Mouse (Mus musculus) MEL (cell line): ENCODE measurements around the gene Nsun5. TPM values are rescaled to one million over a fixed set of nuclear protein-coding genes. Genes with fewer than 3 reads are reported as not detected.

Source experiments
- DNase-seq: peaks from one replicate; pipeline ENCODE4 v3.0.0; 2011; ENCODE audit warnings: low read depth, low spot score
- H3K27ac ChIP-seq: 2 replicates; pipeline ENCODE4 v1.5.1; 2012; ENCODE audit warnings: low read depth, mild to moderate bottlenecking, control low read depth, low read length, moderate library complexity; ENCODE audit not compliant: control insufficient read depth
- H3K27me3 ChIP-seq, 2 experiments: fragments of 150-350 bp in 1 of 2; sonication (generic) in 1 of 2; 2 replicates each; pipeline ENCODE4 v1.6.1; 2012; ENCODE audit warnings: low read length in 2 of 2, mild to moderate bottlenecking in 2 of 2, improper control_type of control experiment in 1 of 2, moderate library complexity in 1 of 2; ENCODE audit not compliant: insufficient read depth in 2 of 2, control insufficient read depth in 1 of 2
- H3K36me3 ChIP-seq, 2 experiments: 2 replicates each; pipeline ENCODE4 v1.6.1; 2012 to 2014; ENCODE audit warnings: low read length in 2 of 2, improper control_type of control experiment in 1 of 2, inconsistent platforms in 1 of 2, mild to moderate bottlenecking in 1 of 2; ENCODE audit not compliant: insufficient read depth in 2 of 2, control insufficient read depth in 1 of 2
- H3K4me1 ChIP-seq, 2 experiments: fragments of 150-350 bp in 1 of 2; sonication (generic) in 1 of 2; 2 replicates each; pipeline ENCODE4 v1.6.1; 2012; ENCODE audit warnings: low read length in 2 of 2, improper control_type of control experiment in 1 of 2, mild to moderate bottlenecking in 1 of 2; ENCODE audit not compliant: insufficient read depth in 2 of 2, control insufficient read depth in 1 of 2
- H3K4me3 ChIP-seq, 2 experiments: fragments of 150-350 bp in 1 of 2; sonication (generic) in 1 of 2; 2 replicates each; pipeline ENCODE4 v1.5.1; 2012; ENCODE audit warnings: low read depth in 2 of 2, low read length in 2 of 2, mild to moderate bottlenecking in 2 of 2, moderate library complexity in 2 of 2, control low read depth in 1 of 2, improper control_type of control experiment in 1 of 2; ENCODE audit not compliant: control insufficient read depth in 1 of 2, insufficient read depth in 1 of 2
- H3K79me2 ChIP-seq: 2 replicates; pipeline ENCODE4 v1.6.1; 2012; ENCODE audit warnings: mild to moderate bottlenecking, low read length, moderate library complexity; ENCODE audit not compliant: control insufficient read depth, poor library complexity, insufficient read depth
- H3K9ac ChIP-seq: 2 replicates; pipeline ENCODE4 v1.6.1; 2012; ENCODE audit warnings: low read depth, mild to moderate bottlenecking, control low read depth, low read length, moderate library complexity; ENCODE audit not compliant: control insufficient read depth, poor library complexity, severe bottlenecking
- H3K9me3 ChIP-seq: fragments of 150-350 bp; sonication (generic); replicated peaks from 2 replicates; pipeline ENCODE4 v1.6.1; 2012; ENCODE audit warnings: mild to moderate bottlenecking, low read length, improper control_type of control experiment, moderate library complexity; ENCODE audit not compliant: insufficient read depth
- BHLHE40 ChIP-seq: IDR thresholded peaks from 2 replicates; pipeline ENCODE4 v1.6.1; 2012; ENCODE audit warnings: low read depth, mild to moderate bottlenecking, inconsistent platforms, low read length, improper control_type of control experiment, borderline replicate concordance
- CHD1 ChIP-seq: IDR thresholded peaks from 2 replicates; pipeline ENCODE4 v1.6.1; 2012; ENCODE audit warnings: low read depth, mild to moderate bottlenecking, inconsistent platforms, low read length, improper control_type of control experiment
- GABPA ChIP-seq: IDR thresholded peaks from 2 replicates; pipeline ENCODE4 v1.6.1; 2012; ENCODE audit warnings: low read depth, mild to moderate bottlenecking, inconsistent platforms, low read length, improper control_type of control experiment, moderate library complexity
- HCFC1 ChIP-seq: IDR thresholded peaks from 2 replicates; pipeline ENCODE4 v1.6.1; 2012; ENCODE audit warnings: low read depth, mild to moderate bottlenecking, inconsistent platforms, low read length, improper control_type of control experiment, moderate library complexity
- MAX ChIP-seq: IDR thresholded peaks from 2 replicates; pipeline ENCODE4 v1.6.1; 2011; ENCODE audit warnings: low read length, improper control_type of control experiment
- MAZ ChIP-seq: IDR thresholded peaks from 2 replicates; pipeline ENCODE4 v1.6.1; 2012; ENCODE audit warnings: low read depth, mild to moderate bottlenecking, inconsistent platforms, low read length, improper control_type of control experiment
- MYC ChIP-seq: IDR thresholded peaks from 2 replicates; pipeline ENCODE4 v1.6.1; 2011; ENCODE audit warnings: low read depth, mild to moderate bottlenecking, low read length, improper control_type of control experiment, moderate library complexity
- NRF1 ChIP-seq: IDR thresholded peaks from 2 replicates; pipeline ENCODE4 v1.6.1; 2014; ENCODE audit warnings: low read depth, mild to moderate bottlenecking, inconsistent platforms, low read length, improper control_type of control experiment, moderate library complexity; ENCODE audit not compliant: poor library complexity, insufficient read depth, severe bottlenecking
- POLR2A ChIP-seq, 2 experiments: IDR thresholded peaks; 2 replicates each; pipeline ENCODE4 v1.6.1; 2011 to 2012; ENCODE audit warnings: low read length in 2 of 2, mild to moderate bottlenecking in 2 of 2, control low read depth in 1 of 2, improper control_type of control experiment in 1 of 2, low read depth in 1 of 2, moderate library complexity in 1 of 2; ENCODE audit not compliant: control insufficient read depth in 1 of 2, insufficient read depth in 1 of 2, poor library complexity in 1 of 2
- POLR2AphosphoS5 ChIP-seq: IDR thresholded peaks from 2 replicates; pipeline ENCODE4 v1.6.1; 2012; ENCODE audit warnings: low read depth, borderline replicate concordance, mild to moderate bottlenecking, inconsistent platforms, low read length, moderate library complexity, mixed read lengths
- SIN3A ChIP-seq: IDR thresholded peaks from 2 replicates; pipeline ENCODE4 v1.6.1; 2012; ENCODE audit warnings: low read length, improper control_type of control experiment, inconsistent platforms
- TBP ChIP-seq: IDR thresholded peaks from 2 replicates; pipeline ENCODE4 v1.8.0; 2011; ENCODE audit warnings: low read depth, low read length, improper control_type of control experiment
- TCF12 ChIP-seq: IDR thresholded peaks from 2 replicates; pipeline ENCODE4 v1.6.1; 2014; ENCODE audit warnings: low read depth, mild to moderate bottlenecking, inconsistent platforms, low read length, improper control_type of control experiment, moderate library complexity
- UBTF ChIP-seq: IDR thresholded peaks from 2 replicates; pipeline ENCODE4 v1.6.1; 2012; ENCODE audit warnings: low read depth, mild to moderate bottlenecking, inconsistent platforms, low read length, improper control_type of control experiment, moderate library complexity, borderline replicate concordance; ENCODE audit not compliant: insufficient read depth
- USF1 ChIP-seq: IDR thresholded peaks from 2 replicates; pipeline ENCODE4 v1.6.1; 2014; ENCODE audit warnings: low read depth, mild to moderate bottlenecking, inconsistent platforms, low read length, improper control_type of control experiment, moderate library complexity
- USF2 ChIP-seq, 2 experiments: IDR thresholded peaks; 2 replicates each; pipeline ENCODE4 v1.6.1; 2011 to 2012; ENCODE audit warnings: improper control_type of control experiment in 2 of 2, low read length in 2 of 2, borderline replicate concordance in 1 of 2, inconsistent platforms in 1 of 2, low read depth in 1 of 2, mild to moderate bottlenecking in 1 of 2; ENCODE audit not compliant: insufficient read depth in 1 of 2
- ZMIZ1 ChIP-seq: IDR thresholded peaks from 2 replicates; pipeline ENCODE4 v1.6.1; 2012; ENCODE audit warnings: low read depth, mild to moderate bottlenecking, inconsistent platforms, low read length, improper control_type of control experiment, moderate library complexity
- polyA plus RNA-seq, 2 experiments: library from polyadenylated mRNA; stranded (reverse) in 1 of 2; unstranded in 1 of 2; fragments of >175 nt in 1 of 2; fragments of >200 nt in 1 of 2; gene quantifications; 2 replicates each; pipeline versions ENCODE4 v1.2.1 to v1.2.4; 2012; ENCODE audit warnings: low replicate concordance in 2 of 2, low read depth in 1 of 2; ENCODE audit not compliant: insufficient read length in 2 of 2, insufficient read depth in 1 of 2, missing spikeins in 1 of 2
- total RNA-seq: library from RNA; depleted of rRNA; stranded (reverse); fragments of 300-350 nt; gene quantifications from 2 replicates; pipeline ENCODE4 v1.2.3, GENCODE M21; 2012

Gene Nsun5
- total and polyA plus RNA-seq, 3 experiments = 90.0 to 178 (median 97.5) TPM

GRCm38 (mm10) chr5:135369787-135370654, at the start of gene Nsun5 (continued):
- TF ChIP-seq ZMIZ1 (peak; percentile 86), HCFC1 (peak; percentile 96), CHD1 (no peak), POLR2A (IDR thresholded peaks at IDR 0.05; ENCODE audit: control insufficient read depth in 1 of 2, insufficient read depth in 1 of 2, low read depth in 1 of 2, low read length in 2 of 2, poor library complexity in 1 of 2) (peak; percentile 87 to 96)

- Histone ChIP-seq H3K9me3 (no peaks in the 10 kb centered on the region), H3K27ac (no peak overlapping the region), H3K4me1 (no peaks in the 10 kb centered on the region), H3K27me3 (peaks cover 11 to 21% of the 10 kb centered on the region in 2 experiments), H3K9ac (no peak overlapping the region), H3K36me3 (no peaks in the 10 kb centered on the region), H3K4me3 (no peak overlapping the region), H3K79me2 (no peaks in the 10 kb centered on the region)
- TF ChIP-seq SIN3A = no peak
- TF ChIP-seq GABPA = no peak
- TF ChIP-seq BHLHE40 = no peak
- TF ChIP-seq USF2 (IDR thresholded peaks at IDR 0.05; ENCODE audit: borderline replicate concordance in 1 of 2, insufficient read depth in 1 of 2, low read depth in 1 of 2, low read length in 2 of 2) = no peak
- 0 out of 2 replicates have a peak, but pooled peaks have one; percentile 8 for TF ChIP-seq NRF1
- TF ChIP-seq MAZ = no peak
- TF ChIP-seq TBP = no peak
- TF ChIP-seq MYC = no peak
- no peak for TF ChIP-seq POLR2AphosphoS5
- no peak for TF ChIP-seq USF1
- TF ChIP-seq MAX = no peak
- TF ChIP-seq TCF12 = no peak
- no peak for TF ChIP-seq UBTF
- TF ChIP-seq HCFC1 = peak; percentile 46; the same call in 1 of the 2 replicates
- peak; percentile 17 for DNase-seq
Measured at GRCm38 (mm10) chr5:135322197-135322596, 47.6 kb upstream of the Nsun5 start.
